ENCODE assay signal across 7 mouse cellular contexts in the genomic region with DNA sequence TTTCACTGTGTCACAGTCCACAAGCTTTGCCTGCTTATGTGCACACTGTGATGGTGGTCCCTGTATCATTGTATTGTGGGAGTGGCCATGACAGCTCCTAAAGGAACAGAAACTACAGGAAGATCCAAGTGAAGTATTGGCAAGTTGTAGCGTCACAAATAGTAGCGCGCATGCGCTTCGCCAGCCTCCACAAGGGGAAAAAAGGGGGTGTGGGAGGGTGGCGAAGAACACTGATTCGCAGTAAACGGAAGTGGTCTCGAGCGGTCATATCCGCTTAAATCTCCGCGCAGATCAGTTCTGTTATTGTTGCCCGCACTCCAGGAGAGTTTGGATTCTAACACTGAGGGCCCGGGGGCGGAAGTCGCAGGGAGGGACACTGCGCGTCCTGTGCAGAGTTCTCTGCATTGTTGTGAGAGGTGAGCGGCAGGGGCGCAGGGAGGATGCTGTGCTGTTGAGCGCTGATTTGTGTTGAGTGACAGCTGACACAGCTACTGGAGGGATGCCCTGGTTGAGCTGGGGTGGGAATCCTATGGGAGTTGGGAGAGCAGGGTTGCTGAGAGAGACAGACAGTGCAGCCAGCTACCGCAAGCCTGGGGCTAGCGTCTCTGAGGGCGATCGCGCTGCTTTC. TPM values are rescaled to one million over a fixed set of nuclear protein-coding genes. Genes with fewer than 3 reads are reported as not detected.
A peak's percentile ranks its signal among the peaks of the same experiment; 100 is the strongest.
DNase-seq lines count a peak whose midpoint lies in the region; ATAC-seq and TF ChIP-seq lines count a peak whose summit lies in the region.

A gene (plus strand): TSS at position 251 of the 628 bp plus-strand sequence.

- TF ChIP-seq POLR2A in heart, adult 2 months (IDR thresholded peaks at IDR 0.05; ENCODE audit: insufficient read depth, low read depth, low read length), result peak; percentile 71
- TF ChIP-seq POLR2A in kidney, adult 2 months (IDR thresholded peaks at IDR 0.05; ENCODE audit: low read depth, low read length), result no peak
- peak; percentile 41; the same call in 1 of the 2 replicates for TF ChIP-seq POLR2A in small intestine, adult 2 months (IDR thresholded peaks at IDR 0.05; ENCODE audit: low read depth, low read length)

- H3K27me3 ChIP-seq in embryonic facial prominence, embryonic 11.5 days (ENCODE audit: control insufficient read depth, insufficient read depth, low read length), result no peaks in the 10 kb centered on the region
- H3K27me3 ChIP-seq in heart, adult 2 months (ENCODE audit: control insufficient read depth, insufficient read depth, low read length), result no peaks in the 10 kb centered on the region
- H3K27me3 ChIP-seq in kidney, adult 2 months (replicated peaks; ENCODE audit: control insufficient read depth, insufficient read depth, low read length), result no peaks in the 10 kb centered on the region
- no peaks in the 10 kb centered on the region for H3K27me3 ChIP-seq in limb, embryonic 11.5 days (ENCODE audit: control insufficient read depth, insufficient read depth, low read length)
- no peaks in the 10 kb centered on the region for H3K27me3 ChIP-seq in midbrain, embryonic 13.5 days
- H3K27me3 ChIP-seq in small intestine, adult 2 months (ENCODE audit: control insufficient read depth, insufficient read depth, low read length), result no peaks in the 10 kb centered on the region

- H3K27ac ChIP-seq in embryonic facial prominence, embryonic 11.5 days (replicated peaks; ENCODE audit: low read depth, low read length), result peak within 1 kb of the TSS; percentile 82
- H3K27ac ChIP-seq in heart, adult 2 months, result peak within 1 kb of the TSS; percentile 66
- no peak within 1 kb of the TSS for H3K27ac ChIP-seq in kidney, adult 2 months (ENCODE audit: insufficient read depth, low read depth, low read length)
- peak within 1 kb of the TSS; percentile 74 for H3K27ac ChIP-seq in limb, embryonic 11.5 days (replicated peaks; ENCODE audit: low read depth, low read length)
- H3K27ac ChIP-seq in midbrain, embryonic 13.5 days, result peak within 1 kb of the TSS; percentile 93
- H3K27ac ChIP-seq in small intestine, adult 2 months (ENCODE audit: insufficient read depth, low read depth, low read length), result peak within 1 kb of the TSS; percentile 62

- H3K4me3 ChIP-seq in embryonic facial prominence, embryonic 11.5 days (ENCODE audit: low read depth, low read length), result peak within 1 kb of the TSS; percentile 70
- peak within 1 kb of the TSS; percentile 63 for H3K4me3 ChIP-seq in heart, adult 2 months
- H3K4me3 ChIP-seq in kidney, adult 2 months (ENCODE audit: insufficient read depth, low read depth, low read length), result peak within 1 kb of the TSS; percentile 72
- H3K4me3 ChIP-seq in limb, embryonic 11.5 days (ENCODE audit: low read depth, low read length), result peak within 1 kb of the TSS; percentile 59
- H3K4me3 ChIP-seq in midbrain, embryonic 13.5 days (replicated peaks), result peak within 1 kb of the TSS; percentile 72
- H3K4me3 ChIP-seq in small intestine, adult 2 months (ENCODE audit: low read depth, low read length), result peak within 1 kb of the TSS; percentile 81

- peak; percentile 85 for DNase-seq in adrenal gland, postnatal 25 days
- DNase-seq in embryonic facial prominence, embryonic 11.5 days (ENCODE audit: low spot score), result peak; percentile 95
- DNase-seq in heart, adult 2 months, result peak; percentile 84 to 87
- DNase-seq in kidney, adult 2 months, result peak; percentile 90
- peak; percentile 87 for DNase-seq in limb, embryonic 11.5 days (ENCODE audit: low spot score)

- H3K9ac ChIP-seq in embryonic facial prominence, embryonic 11.5 days (replicated peaks; ENCODE audit: low read length), result peak within 1 kb of the TSS; percentile 85
- H3K9ac ChIP-seq in heart, adult 2 months (ENCODE audit: low read depth, low read length), result peak within 1 kb of the TSS; percentile 65
- peak within 1 kb of the TSS; percentile 77 for H3K9ac ChIP-seq in limb, embryonic 11.5 days (ENCODE audit: low read length)
- peak within 1 kb of the TSS; percentile 77 for H3K9ac ChIP-seq in midbrain, embryonic 13.5 days (replicated peaks)

- under 1% methylated on average over 27 of the region's 27 CpGs for WGBS in embryonic facial prominence, embryonic 11.5 days
- under 1% methylated on average over 27 of the region's 27 CpGs for WGBS in heart, adult 2 months
- under 1% methylated on average over 27 of the region's 27 CpGs for WGBS in kidney, adult 2 months
- under 1% methylated on average over 27 of the region's 27 CpGs for WGBS in limb, embryonic 11.5 days
- under 1% methylated on average over 27 of the region's 27 CpGs for WGBS in midbrain, embryonic 13.5 days
- under 1% methylated on average over 27 of the region's 27 CpGs for WGBS in small intestine, adult 2 months

- ATAC-seq in embryonic facial prominence, embryonic 11.5 days (replicated peaks; ENCODE audit: insufficient number of reproducible peaks, low FRiP score, low TSS enrichment, low read depth), result peak; percentile 90
- peak; percentile 84 for ATAC-seq in limb, embryonic 11.5 days (ENCODE audit: insufficient number of reproducible peaks, low FRiP score, low TSS enrichment, low read depth)
- ATAC-seq in midbrain, embryonic 13.5 days, result peak; percentile 96

- H3K79me2 ChIP-seq in heart, adult 2 months (replicated peaks; ENCODE audit: control insufficient read depth, insufficient read depth, low read length), result no peaks in the 10 kb centered on the region

- peak; percentile 31 for TF ChIP-seq CTCF in heart, adult 2 months (IDR thresholded peaks at IDR 0.05)
- no peak for TF ChIP-seq CTCF in kidney, adult 2 months (conservative IDR thresholded peaks at IDR 0.05; ENCODE audit: insufficient read depth, insufficient read length, low read depth, low read length)
- TF ChIP-seq CTCF in small intestine, adult 2 months (IDR thresholded peaks at IDR 0.05; ENCODE audit: extremely low read depth, insufficient read length, insufficient replicate concordance, low read depth, low read length), result no peak

- no peaks in the 10 kb centered on the region for H3K9me3 ChIP-seq in embryonic facial prominence, embryonic 11.5 days (replicated peaks; ENCODE audit: control insufficient read depth, low read length)
- no peaks in the 10 kb centered on the region for H3K9me3 ChIP-seq in limb, embryonic 11.5 days (ENCODE audit: control insufficient read depth, low read length)
- H3K9me3 ChIP-seq in midbrain, embryonic 13.5 days, result no peaks in the 10 kb centered on the region

- H3K4me2 ChIP-seq in embryonic facial prominence, embryonic 11.5 days (ENCODE audit: low read depth, low read length), result peak within 1 kb of the TSS; percentile 71
- peak within 1 kb of the TSS; percentile 55 for H3K4me2 ChIP-seq in limb, embryonic 11.5 days (ENCODE audit: low read depth, severe bottlenecking)
- H3K4me2 ChIP-seq in midbrain, embryonic 13.5 days (replicated peaks), result peak within 1 kb of the TSS; percentile 63

- no peaks in the 10 kb centered on the region for H3K36me3 ChIP-seq in embryonic facial prominence, embryonic 11.5 days (replicated peaks; ENCODE audit: control insufficient read depth, insufficient read depth, low read depth, low read length)
- no peaks in the 10 kb centered on the region for H3K36me3 ChIP-seq in heart, adult 2 months (ENCODE audit: control insufficient read depth, insufficient read depth, low read length)
- H3K36me3 ChIP-seq in kidney, adult 2 months (ENCODE audit: control insufficient read depth, insufficient read depth, low read length), result no peaks in the 10 kb centered on the region
- H3K36me3 ChIP-seq in limb, embryonic 11.5 days (ENCODE audit: control insufficient read depth, insufficient read depth, low read length), result no peaks in the 10 kb centered on the region; the same call in 1 of the 2 replicates
- peaks cover 25% of the 10 kb centered on the region for H3K36me3 ChIP-seq in midbrain, embryonic 13.5 days
- H3K36me3 ChIP-seq in small intestine, adult 2 months (ENCODE audit: control insufficient read depth, insufficient read depth, low read length), result no peaks in the 10 kb centered on the region

- H3K4me1 ChIP-seq in embryonic facial prominence, embryonic 11.5 days (ENCODE audit: control insufficient read depth, insufficient read depth, low read length), result peaks cover 3% of the 10 kb centered on the region; the same call in 1 of the 2 replicates
- peaks cover 2% of the 10 kb centered on the region for H3K4me1 ChIP-seq in heart, adult 2 months (ENCODE audit: control insufficient read depth, insufficient read depth, low read length)
- no peaks in the 10 kb centered on the region; the same call in 1 of the 2 replicates for H3K4me1 ChIP-seq in kidney, adult 2 months (ENCODE audit: control insufficient read depth, insufficient read depth, low read length)
- peaks cover 3% of the 10 kb centered on the region; the same call in 1 of the 2 replicates for H3K4me1 ChIP-seq in limb, embryonic 11.5 days (ENCODE audit: control insufficient read depth, insufficient read depth, low read length)
- peaks cover 22% of the 10 kb centered on the region for H3K4me1 ChIP-seq in midbrain, embryonic 13.5 days (replicated peaks)
- peaks cover 7% of the 10 kb centered on the region; the same call in 1 of the 2 replicates for H3K4me1 ChIP-seq in small intestine, adult 2 months (ENCODE audit: control insufficient read depth, insufficient read depth, insufficient read length, low read length)

- TF ChIP-seq EP300 in heart, adult 2 months (IDR thresholded peaks at IDR 0.05; ENCODE audit: insufficient read depth, low read depth, low read length), result 0 out of 2 replicates have a peak, but pooled peaks have one; percentile 51

- intact Hi-C loops in heart, adult 2 months (cut with DNase I), result loop anchor here (2.0 to 10.0 kb wide), 3 partner anchors 17 to 257 kb away; a partner anchor contains a TSS

RNA-seq across cellular contexts. Expression of the gene that starts here (rescaled TPM):
- total RNA-seq in adrenal gland, postnatal 25 days (2021), result 2.8 and 3.1 TPM in 2 replicates
- 5.4 and 7.1 TPM in 2 replicates for polyA plus RNA-seq in embryonic facial prominence, embryonic 11.5 days (2014; fragmentation: Nextera tagmentation; extraction: Ambion mirVana)
- total RNA-seq in heart, adult 2 months (2021), result under 1 TPM; 0.86 to 0.93 TPM
- polyA plus RNA-seq in heart, adult 2 months (2012; rRNA removed), result 0.70 and 1.0 TPM in 2 replicates
- polyA plus RNA-seq in kidney, adult 2 months (2012; rRNA removed), result 0.91 and 1.1 TPM in 2 replicates
- polyA plus RNA-seq in limb, embryonic 11.5 days (2014; fragmentation: Nextera tagmentation; extraction: Ambion mirVana), result 5.1 and 5.9 TPM in 2 replicates
- polyA plus RNA-seq in midbrain, embryonic 13.5 days (2015; fragmentation: Nextera tagmentation; extraction: Ambion mirVana), result 10.3 and 11.1 TPM in 2 replicates
- 0.28 and 0.36 TPM in 2 replicates for polyA plus RNA-seq in small intestine, adult 2 months (2012; rRNA removed)
